Mouse (Mus musculus) c-Kit-positive CD71-negative TER-119-negative erythroid progenitor cells, embryonic 14.5 days (primary cell): ENCODE results near the gene Cd53.
A peak's percentile ranks its signal among the peaks of the same experiment; 100 is the strongest.

Source experiments
- DNase-seq: peaks from one replicate; pipeline ENCODE4 v3.0.0-alpha.2; 2013; ENCODE audit warnings: low read depth

Gene Cd53

DNA sequence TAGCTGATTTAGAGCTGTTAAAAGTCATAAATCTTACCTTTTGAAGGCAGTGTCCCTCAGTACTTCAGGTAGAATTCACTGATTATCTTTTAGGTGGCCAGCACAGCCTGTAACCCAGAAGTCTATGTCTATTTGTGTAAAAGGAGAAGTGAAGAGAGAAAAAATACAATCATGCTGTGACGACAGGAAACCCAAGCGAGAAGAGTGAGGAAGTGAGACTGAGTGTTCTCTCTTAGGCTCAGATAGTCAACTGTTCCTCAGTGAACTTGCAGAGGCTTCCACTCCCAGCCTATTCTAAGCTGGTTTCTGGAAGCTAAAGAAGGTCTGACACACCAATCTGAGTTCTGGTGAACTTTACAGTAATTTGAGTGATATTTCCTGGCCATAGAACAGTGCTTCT lies at the start of gene Cd53:
TSS of gene Cd53 (minus strand) at position 220 of the 400 bp plus-strand sequence.
- peak; percentile 52 for DNase-seq

DNA sequence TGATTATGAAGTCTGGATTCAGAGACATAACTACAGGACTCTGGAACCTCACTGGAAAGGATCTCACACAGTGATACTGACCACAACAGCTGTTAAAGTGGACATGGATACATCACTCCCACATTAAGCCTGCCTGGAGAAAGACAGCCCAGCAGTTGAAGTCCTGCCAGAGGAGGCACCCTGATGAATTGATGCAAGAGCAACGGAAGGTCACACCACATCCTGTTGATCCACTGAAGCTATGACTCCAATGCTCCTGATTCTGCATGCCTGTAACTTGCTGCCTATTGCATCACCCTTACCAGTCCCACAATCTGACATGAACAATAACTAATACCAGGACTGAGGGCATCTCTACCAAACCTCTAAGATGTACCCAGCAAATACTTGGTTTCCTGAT lies 42.2 kb upstream of the Cd53 start:
- DNase-seq, result peak; percentile 8

DNA sequence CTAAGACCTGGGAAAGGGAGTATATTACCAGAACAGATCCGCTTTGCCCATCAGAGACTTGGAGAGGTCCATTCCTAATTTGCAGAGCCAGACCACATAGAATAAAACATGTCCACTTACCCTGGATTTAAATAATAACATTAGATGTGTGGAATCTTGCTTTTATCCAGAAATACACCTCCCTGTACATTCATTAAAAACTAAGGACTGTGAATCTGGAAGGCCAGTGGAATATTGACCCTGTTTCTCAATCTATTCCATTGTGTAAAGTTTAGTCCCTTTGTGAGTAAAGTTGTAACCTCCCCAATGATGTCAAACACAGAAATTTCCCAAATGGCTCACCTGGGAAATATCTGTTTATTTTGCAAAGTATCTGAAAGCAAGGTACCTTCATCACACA lies 36.2 kb upstream of the Cd53 start, which contains the start of gene Olfr266:
TSS of gene Olfr266 (minus strand) at position 101 of the 400 bp plus-strand sequence.
- no peak for DNase-seq

DNA sequence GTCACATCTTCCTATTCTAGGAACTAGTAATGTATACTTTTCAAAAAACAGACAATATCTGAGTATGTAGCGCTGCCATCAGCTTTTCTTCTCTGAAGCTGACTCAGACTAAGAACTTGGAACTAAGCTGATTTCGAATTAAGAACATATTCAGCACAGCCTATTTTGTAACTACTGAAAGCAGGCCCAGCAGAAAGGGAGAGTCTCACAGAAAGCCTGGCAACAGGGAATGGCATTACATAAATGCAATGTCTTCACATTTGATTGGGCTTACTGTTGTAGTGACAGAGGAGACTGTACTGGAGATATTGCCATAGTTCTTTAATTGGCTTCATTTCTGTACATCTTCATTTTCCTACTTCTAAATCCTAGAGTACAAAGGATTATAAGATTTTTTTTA lies 27.7 kb upstream of the Cd53 start:
- DNase-seq, result no peak

DNA sequence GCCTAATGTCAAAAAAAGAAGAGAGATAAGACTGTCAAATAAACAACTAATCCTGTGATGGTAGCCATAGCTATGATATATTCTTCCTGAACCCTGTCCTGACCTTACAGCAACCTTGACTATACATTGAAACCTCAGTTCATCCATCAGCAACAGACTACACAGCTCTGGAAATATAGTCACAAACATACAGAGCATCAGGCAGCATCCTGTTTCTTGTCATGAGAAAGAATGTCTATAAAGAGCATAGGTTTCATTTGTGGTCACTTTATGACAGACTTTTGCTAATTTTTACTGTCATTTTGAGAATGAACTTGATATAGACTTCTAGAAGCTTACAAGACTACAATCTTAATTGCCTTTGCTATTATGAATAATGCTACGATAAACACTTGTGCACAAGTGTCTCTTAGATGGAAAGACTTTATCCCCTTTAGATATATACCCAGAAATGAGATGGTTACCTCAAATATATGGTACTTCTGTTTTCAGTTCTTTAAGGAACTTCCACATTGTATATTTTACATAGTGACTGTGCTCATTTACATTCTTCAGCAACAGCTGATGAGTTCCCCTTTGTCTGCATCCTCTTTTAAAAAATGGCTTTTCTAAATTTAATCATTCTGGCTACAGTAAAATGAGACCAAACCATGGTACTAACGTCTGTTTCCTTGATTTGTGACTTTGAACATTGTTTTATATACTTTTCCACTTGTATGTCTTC lies 19.2 kb upstream of the Cd53 start:
- DNase-seq, result no peak

DNA sequence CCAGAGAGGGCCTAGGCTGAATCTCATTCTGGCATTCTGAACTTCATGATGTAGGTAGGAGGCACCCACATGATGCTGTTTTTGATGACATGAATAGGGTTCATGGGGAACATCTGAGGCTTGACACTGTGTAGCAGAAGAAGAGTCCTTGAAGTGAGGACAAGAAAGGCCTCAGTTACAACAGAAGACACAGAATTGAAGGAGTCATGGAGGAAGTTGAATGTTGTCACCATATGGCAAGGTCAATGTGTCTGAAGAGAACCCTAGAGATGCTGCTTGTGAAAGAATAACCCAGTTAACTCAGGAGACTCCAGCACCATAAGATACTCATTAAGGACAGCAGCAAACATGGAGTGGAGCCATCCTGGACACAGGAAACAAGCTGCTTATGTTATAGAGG lies 8.1 kb upstream of the Cd53 start:
- DNase-seq, result no peak

DNA sequence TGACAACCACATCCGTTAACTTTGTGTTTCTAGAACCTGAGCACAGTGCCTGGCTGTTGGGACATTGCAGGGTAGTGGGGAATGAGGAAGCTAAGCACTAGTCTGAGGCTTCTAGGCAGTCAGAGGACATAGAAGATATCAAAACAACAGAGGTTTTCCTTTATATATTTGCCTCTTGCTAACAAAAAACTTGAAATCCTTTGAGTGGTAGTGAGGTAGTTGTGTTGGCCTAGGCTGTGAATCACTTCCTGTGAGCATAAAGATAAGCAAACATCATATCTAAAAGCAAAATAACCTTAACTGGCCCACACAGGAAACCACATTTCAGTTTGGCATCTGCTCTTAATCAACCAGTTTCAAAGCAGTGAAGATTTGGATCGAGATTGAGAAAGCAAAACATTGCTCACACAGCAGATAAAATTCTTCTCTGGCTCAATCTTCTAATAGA lies 1.5 kb downstream of the Cd53 start:
- no peak for DNase-seq

DNA sequence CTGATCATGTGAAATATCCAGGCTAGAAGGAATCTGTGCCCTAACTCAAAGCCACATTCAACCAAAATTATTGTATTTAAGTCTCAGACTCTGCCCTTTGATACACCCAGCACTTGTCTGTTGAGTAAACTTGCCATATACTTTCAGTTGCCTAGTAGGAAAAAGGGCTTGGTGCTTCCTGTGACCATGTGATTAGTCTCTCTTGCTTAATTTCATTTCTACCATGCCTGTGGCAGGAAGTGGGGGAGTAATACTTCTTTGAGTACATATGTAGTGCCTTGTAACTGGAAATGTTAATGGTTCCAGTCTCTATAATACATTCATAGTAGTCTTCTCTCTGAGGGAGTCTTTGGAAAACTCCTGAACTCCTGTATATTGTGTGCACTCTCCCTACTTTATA lies 2.0 kb downstream of the Cd53 start:
- DNase-seq, result no peak

DNA sequence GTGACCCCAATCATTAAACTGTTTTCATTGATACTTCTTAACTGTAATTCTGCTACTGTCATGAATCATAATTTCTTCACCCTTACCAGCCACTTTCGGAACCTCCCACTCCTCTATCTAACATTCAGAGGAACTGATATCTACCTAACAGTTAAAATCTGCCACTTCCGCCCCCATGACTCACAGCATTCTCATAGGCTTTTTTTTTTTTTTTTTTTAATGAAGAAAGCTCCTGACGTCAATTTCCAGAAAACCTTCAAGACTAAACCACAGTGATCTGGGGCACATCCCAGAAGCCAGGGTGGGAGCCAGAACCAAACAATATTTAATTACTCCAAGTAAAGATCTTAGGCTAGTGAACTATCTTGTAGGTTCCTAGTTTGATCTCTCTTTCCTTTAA lies 4.8 kb downstream of the Cd53 start:
- DNase-seq, result no peak

DNA sequence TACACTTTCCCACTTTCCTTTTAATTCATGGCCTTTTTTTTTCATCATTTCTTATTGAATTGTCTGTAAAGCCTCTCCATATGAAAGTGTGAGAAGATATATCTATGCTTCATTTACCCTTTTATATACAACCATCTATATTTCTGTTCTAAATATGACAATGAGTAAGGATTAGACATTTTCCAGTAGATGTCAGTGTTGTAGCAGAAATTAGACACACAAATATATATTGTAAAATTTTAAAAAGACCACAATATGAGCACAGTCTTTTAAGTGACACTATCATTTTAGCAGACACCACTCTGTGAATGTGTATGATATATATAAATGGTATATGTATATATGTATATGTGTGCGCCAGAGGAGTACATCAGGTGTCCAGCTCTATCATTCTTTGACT lies 18.1 kb downstream of the Cd53 start:
- DNase-seq, result no peak

DNA sequence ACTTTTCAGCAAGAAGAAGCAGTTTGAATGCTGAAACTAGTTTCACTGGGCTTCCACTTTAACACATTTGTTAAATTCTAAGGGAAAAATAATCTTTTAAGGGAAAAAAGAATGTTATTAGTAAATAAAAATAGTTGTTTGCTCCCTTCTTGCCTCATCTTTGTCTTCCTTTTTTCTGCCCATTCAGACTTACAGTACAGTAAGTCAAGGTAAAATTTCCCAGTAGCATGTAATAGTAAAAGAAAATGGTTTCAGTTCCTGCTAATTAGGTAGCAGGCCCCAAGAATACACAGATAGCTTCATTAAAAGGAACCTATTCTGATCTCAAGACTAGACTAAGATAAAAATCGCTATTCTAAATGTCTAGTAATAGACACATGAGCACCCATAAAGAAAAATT lies 34.1 kb downstream of the Cd53 start:
- no peak for DNase-seq

DNA sequence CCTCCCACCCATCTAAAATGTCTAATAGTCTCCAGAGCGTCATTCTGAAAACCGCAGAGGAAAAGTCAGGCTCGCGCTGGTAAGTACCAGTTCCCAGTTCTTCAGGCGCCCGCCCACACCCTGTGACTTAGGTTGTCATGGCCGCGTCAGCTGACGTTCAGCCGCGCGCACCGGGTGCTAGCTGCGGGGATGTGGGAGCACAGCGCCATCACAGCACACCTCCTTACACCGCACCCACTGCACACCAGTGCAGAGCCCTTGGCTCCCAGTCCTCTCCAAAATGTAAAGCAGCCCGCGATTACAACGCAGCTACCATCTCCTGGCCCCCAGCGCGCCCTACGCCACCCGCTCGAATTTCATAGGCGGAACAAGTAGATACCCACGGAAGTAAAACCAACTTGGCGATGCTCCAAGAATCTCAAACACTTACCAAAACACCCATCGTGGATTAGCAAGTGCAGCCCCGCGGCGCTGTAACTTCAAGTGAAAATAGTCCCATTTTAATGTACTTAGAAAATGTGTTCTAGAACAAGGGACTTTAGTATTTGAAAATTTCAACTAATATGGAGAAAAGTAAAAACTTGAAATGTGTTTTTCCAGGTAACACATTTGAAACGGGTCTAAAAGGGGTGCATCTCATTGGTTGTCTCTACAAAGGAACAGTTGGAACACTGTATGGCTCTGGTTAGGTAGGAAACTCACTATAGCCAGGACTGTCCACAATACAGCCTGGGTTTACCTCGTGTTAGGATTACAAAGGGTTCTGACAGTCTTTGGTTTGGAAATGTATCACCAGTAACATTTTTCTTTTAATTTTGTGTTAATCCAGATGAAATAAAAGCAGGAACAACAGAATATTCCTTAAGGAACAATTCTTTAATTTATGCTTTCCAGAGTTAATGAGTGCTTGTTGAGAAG lies 67.7 kb downstream of the Cd53 start:
- DNase-seq, result peak; percentile 77

DNA sequence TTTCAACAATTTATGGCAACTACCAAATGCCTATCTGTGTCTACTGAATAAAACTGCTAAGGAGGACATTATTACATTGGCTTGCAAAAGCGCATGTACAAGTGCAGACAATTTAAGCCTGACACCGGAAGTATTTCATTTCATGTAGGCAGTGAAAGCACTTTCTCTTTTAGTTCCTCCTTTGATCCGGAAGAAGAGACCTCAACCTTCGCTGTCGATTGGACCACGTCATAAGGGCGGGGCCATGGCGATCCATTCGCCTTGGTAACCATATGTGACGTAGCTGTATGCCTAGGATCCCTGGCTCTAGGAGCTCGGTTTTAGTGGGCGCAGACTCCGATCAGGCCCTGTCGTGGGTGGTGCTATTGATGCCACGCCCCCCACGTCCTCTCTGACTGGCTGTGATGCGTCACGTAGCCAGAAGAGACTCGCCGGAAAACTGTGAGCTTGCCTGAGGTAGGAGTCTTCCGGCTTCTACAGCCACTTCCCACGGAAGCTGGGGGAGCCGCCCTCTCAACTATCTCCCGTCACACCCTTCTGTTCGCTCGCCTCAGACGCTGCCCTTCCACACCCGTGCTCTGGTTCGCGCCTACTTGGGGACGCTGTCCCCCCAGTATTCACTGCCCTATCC lies 68.4 kb downstream of the Cd53 start:
- DNase-seq, result peak; percentile 95
